Mouse (Mus musculus): ENCODE measurements around the gene Atp6v0a1.

DNA sequence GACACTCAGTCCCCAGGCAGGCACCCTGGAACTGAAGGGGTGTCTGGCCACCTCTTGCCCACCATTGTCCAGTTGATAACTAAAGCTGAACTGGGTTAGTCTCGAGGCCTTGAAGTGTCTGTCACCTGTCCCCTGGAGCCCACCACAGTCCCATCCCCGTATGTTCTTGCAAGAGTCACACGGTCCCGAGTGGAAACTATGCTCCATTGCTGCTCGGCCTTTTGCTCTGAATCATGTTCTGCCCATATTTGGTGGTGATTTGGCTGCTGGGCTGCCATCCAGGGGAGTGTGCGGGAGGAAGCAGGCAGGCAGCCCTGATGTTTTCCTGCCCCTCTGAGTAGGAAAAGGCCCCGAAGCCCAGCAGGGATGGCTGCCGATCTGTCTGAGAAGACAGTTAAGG is 50.9 kb downstream of the Atp6v0a1 start:
- TF ChIP-seq POLR2A (IDR thresholded peaks at IDR 0.05; ENCODE audit: extremely low read depth, insufficient read depth, low read length) (no peak), CTCF (IDR thresholded peaks at IDR 0.05; ENCODE audit: low read depth, low read length) (no peak)

Data from liver, adult 2 months (tissue).